Mouse (Mus musculus) MEL (cell line): ENCODE measurements around the gene Polr1d. TPM values are rescaled to one million over a fixed set of nuclear protein-coding genes. Genes with fewer than 3 reads are reported as not detected.

ENCODE experiments used
- BHLHE40 ChIP-seq: IDR thresholded peaks from 2 replicates; pipeline ENCODE4 v1.6.1; 2012; ENCODE audit warnings: low read depth, mild to moderate bottlenecking, inconsistent platforms, low read length, improper control_type of control experiment, borderline replicate concordance
- CHD1 ChIP-seq: IDR thresholded peaks from 2 replicates; pipeline ENCODE4 v1.6.1; 2012; ENCODE audit warnings: low read depth, mild to moderate bottlenecking, inconsistent platforms, low read length, improper control_type of control experiment
- CHD2 ChIP-seq: IDR thresholded peaks from 2 replicates; pipeline ENCODE4 v1.6.1; 2011; ENCODE audit warnings: low read length, improper control_type of control experiment
- CTCF ChIP-seq, 3 experiments: IDR thresholded peaks in 2 of 3; conservative IDR thresholded peaks in 1 of 3; 2 replicates each; pipeline ENCODE4 v1.5.1; 2011 to 2012; ENCODE audit warnings: low read length in 3 of 3, low read depth in 2 of 3, mild to moderate bottlenecking in 2 of 3, improper control_type of control experiment in 1 of 3, inconsistent platforms in 1 of 3, mixed read lengths in 1 of 3, moderate library complexity in 1 of 3; ENCODE audit not compliant: control insufficient read depth in 1 of 3, insufficient read depth in 1 of 3, poor library complexity in 1 of 3, severe bottlenecking in 1 of 3
- E2F4 ChIP-seq: IDR thresholded peaks from 2 replicates; pipeline ENCODE4 v1.6.1; 2011; ENCODE audit warnings: low read depth, low read length, improper control_type of control experiment, borderline replicate concordance
- ELF1 ChIP-seq: IDR thresholded peaks from 2 replicates; pipeline ENCODE4 v1.6.1; 2014; ENCODE audit warnings: low read depth, mild to moderate bottlenecking, inconsistent platforms, low read length, improper control_type of control experiment, moderate library complexity
- ETS1 ChIP-seq: IDR thresholded peaks from 2 replicates; pipeline ENCODE4 v1.6.1; 2012; ENCODE audit warnings: low read depth, mild to moderate bottlenecking, inconsistent platforms, low read length, improper control_type of control experiment, moderate library complexity
- GATA1 ChIP-seq: IDR thresholded peaks from 2 replicates; pipeline ENCODE4 v1.6.1; 2011; ENCODE audit warnings: low read depth, low read length, improper control_type of control experiment
- HCFC1 ChIP-seq: IDR thresholded peaks from 2 replicates; pipeline ENCODE4 v1.6.1; 2012; ENCODE audit warnings: low read depth, mild to moderate bottlenecking, inconsistent platforms, low read length, improper control_type of control experiment, moderate library complexity
- KAT2A ChIP-seq: conservative IDR thresholded peaks from 2 replicates; pipeline ENCODE4 v1.6.1; 2012; ENCODE audit warnings: low read depth, low read length, improper control_type of control experiment, inconsistent platforms
- MAFK ChIP-seq: IDR thresholded peaks from 2 replicates; pipeline ENCODE4 v1.6.1; 2011; ENCODE audit warnings: low read depth, mild to moderate bottlenecking, low read length, improper control_type of control experiment, borderline replicate concordance
- MAZ ChIP-seq: IDR thresholded peaks from 2 replicates; pipeline ENCODE4 v1.6.1; 2012; ENCODE audit warnings: low read depth, mild to moderate bottlenecking, inconsistent platforms, low read length, improper control_type of control experiment
- MXI1 ChIP-seq: IDR thresholded peaks from 2 replicates; pipeline ENCODE4 v1.6.1; 2011; ENCODE audit warnings: mild to moderate bottlenecking, low read depth, low read length, improper control_type of control experiment
- NELFE ChIP-seq: IDR thresholded peaks from 2 replicates; pipeline ENCODE4 v1.6.1; 2011; ENCODE audit warnings: low read depth, low read length, improper control_type of control experiment
- POLR2A ChIP-seq, 2 experiments: IDR thresholded peaks; 2 replicates each; pipeline ENCODE4 v1.6.1; 2011 to 2012; ENCODE audit warnings: low read length in 2 of 2, mild to moderate bottlenecking in 2 of 2, control low read depth in 1 of 2, improper control_type of control experiment in 1 of 2, low read depth in 1 of 2, moderate library complexity in 1 of 2; ENCODE audit not compliant: control insufficient read depth in 1 of 2, insufficient read depth in 1 of 2, poor library complexity in 1 of 2
- POLR2AphosphoS2 ChIP-seq: IDR thresholded peaks from 2 replicates; pipeline ENCODE4 v1.6.1; 2011; ENCODE audit warnings: low read length, improper control_type of control experiment
- POLR2AphosphoS5 ChIP-seq: IDR thresholded peaks from 2 replicates; pipeline ENCODE4 v1.6.1; 2012; ENCODE audit warnings: low read depth, borderline replicate concordance, mild to moderate bottlenecking, inconsistent platforms, low read length, moderate library complexity, mixed read lengths
- RAD21 ChIP-seq: IDR thresholded peaks from 2 replicates; pipeline ENCODE4 v1.6.1; 2011; ENCODE audit warnings: mild to moderate bottlenecking, low read depth, low read length, improper control_type of control experiment
- RCOR1 ChIP-seq: IDR thresholded peaks from 2 replicates; pipeline ENCODE4 v1.6.1; 2012; ENCODE audit warnings: low read depth, mild to moderate bottlenecking, inconsistent platforms, low read length, improper control_type of control experiment
- SMC3 ChIP-seq: IDR thresholded peaks from 2 replicates; pipeline ENCODE4 v1.6.1; 2011; ENCODE audit warnings: low read depth, low read length, improper control_type of control experiment
- TBP ChIP-seq: IDR thresholded peaks from 2 replicates; pipeline ENCODE4 v1.8.0; 2011; ENCODE audit warnings: low read depth, low read length, improper control_type of control experiment
- TCF12 ChIP-seq: IDR thresholded peaks from 2 replicates; pipeline ENCODE4 v1.6.1; 2014; ENCODE audit warnings: low read depth, mild to moderate bottlenecking, inconsistent platforms, low read length, improper control_type of control experiment, moderate library complexity
- ZC3H11A ChIP-seq: IDR thresholded peaks from 2 replicates; pipeline ENCODE4 v1.6.1; 2012; ENCODE audit warnings: low read depth, mild to moderate bottlenecking, inconsistent platforms, low read length, improper control_type of control experiment
- ZKSCAN1 ChIP-seq: IDR thresholded peaks from 2 replicates; pipeline ENCODE4 v1.6.1; 2012; ENCODE audit warnings: low read depth, mild to moderate bottlenecking, inconsistent platforms, low read length, improper control_type of control experiment, moderate library complexity
- ZNF384 ChIP-seq: IDR thresholded peaks from 2 replicates; pipeline ENCODE4 v1.6.1; 2012; ENCODE audit warnings: low read depth, mild to moderate bottlenecking, inconsistent platforms, low read length, improper control_type of control experiment
- polyA plus RNA-seq, 2 experiments: library from polyadenylated mRNA; stranded (reverse) in 1 of 2; unstranded in 1 of 2; fragments of >175 nt in 1 of 2; fragments of >200 nt in 1 of 2; gene quantifications; 2 replicates each; pipeline versions ENCODE4 v1.2.1 to v1.2.4; 2012; ENCODE audit warnings: low replicate concordance in 2 of 2, low read depth in 1 of 2; ENCODE audit not compliant: insufficient read length in 2 of 2, insufficient read depth in 1 of 2, missing spikeins in 1 of 2
- total RNA-seq: library from RNA; depleted of rRNA; stranded (reverse); fragments of 300-350 nt; gene quantifications from 2 replicates; pipeline ENCODE4 v1.2.3, GENCODE M21; 2012

The Polr1d gene
- total and polyA plus RNA-seq, 3 experiments, result 185 to 506 (median 388) TPM

GRCm38 (mm10) chr5:147076026-147076798 is 638 bp upstream of the Polr1d start, which contains the start of gene Lnx2 (continued):
- 0 out of 2 replicates have a peak, but pooled peaks have one; percentile 36 for TF ChIP-seq TCF12
- TF ChIP-seq GATA1, result no peak
- no peak for TF ChIP-seq CTCF (IDR thresholded peaks at IDR 0.05 in 2 of 3, conservative IDR thresholded peaks at IDR 0.05 in 1 of 3; ENCODE audit: control insufficient read depth in 1 of 3, insufficient read depth in 1 of 3, low read depth in 2 of 3, low read length in 3 of 3, poor library complexity in 1 of 3, severe bottlenecking in 1 of 3)
- peak; percentile 24; the same call in 1 of the 2 replicates for TF ChIP-seq MAZ
- peak; percentile 74 to 90 for TF ChIP-seq POLR2A (IDR thresholded peaks at IDR 0.05; ENCODE audit: control insufficient read depth in 1 of 2, insufficient read depth in 1 of 2, low read depth in 1 of 2, low read length in 2 of 2, poor library complexity in 1 of 2)
- no peak for TF ChIP-seq RAD21
- TF ChIP-seq ZKSCAN1, result no peak
- no peak for TF ChIP-seq BHLHE40
- peak; percentile 77; the same call in 1 of the 2 replicates for TF ChIP-seq HCFC1
- TF ChIP-seq MAFK, result no peak
- no peak for TF ChIP-seq ELF1
- TF ChIP-seq TBP, result peak; percentile 70; the same call in 1 of the 2 replicates
- TF ChIP-seq NELFE, result peak; percentile 49; the same call in 1 of the 2 replicates
- TF ChIP-seq MXI1, result peak; percentile 35
- 0 out of 2 replicates have a peak, but pooled peaks have one; percentile 5 for TF ChIP-seq ETS1
- TF ChIP-seq SMC3, result no peak
- no peak for TF ChIP-seq ZC3H11A
- no peak for TF ChIP-seq KAT2A
- peak; percentile 71; the same call in 1 of the 2 replicates for TF ChIP-seq POLR2AphosphoS2
- no peak for TF ChIP-seq POLR2AphosphoS5
- TF ChIP-seq CHD2, result no peak
- no peak for TF ChIP-seq RCOR1
- TF ChIP-seq ZNF384, result no peak
- no peak for TF ChIP-seq CHD1
- no peak for TF ChIP-seq E2F4
- TF ChIP-seq, all 39 proteins: peak for 12
